Mouse (Mus musculus) T-cell, adult 2 months (primary cell): ENCODE measurements at regions not wholly inside any gene's neighbourhood (a gene's known extent, or its start where the extent isn't known, plus 50 kb on each side); places are given as distances from the start of the nearest gene placed in this dataset.

Experiments
- DNase-seq: peaks from one replicate; pipeline ENCODE4 v3.0.0; 2022; ENCODE audit warnings: low spot score

GRCm38 (mm10) chr12:27283964-27284363, 58.4 kb downstream of the Sox11 start:
- DNase-seq: no peak

GRCm38 (mm10) chr12:27261965-27262364, 80.4 kb downstream of the Sox11 start:
- DNase-seq: no peak

GRCm38 (mm10) chr12:27254125-27254524, 88.2 kb downstream of the Sox11 start:
- no peak for DNase-seq

- DNase-seq: no peak
These were observed 90.9 kb downstream of the Sox11 start for GRCm38 (mm10) chr12:27251521-27251920.

- no peak for DNase-seq
These were observed 93.9 kb downstream of the Sox11 start for GRCm38 (mm10) chr12:27248545-27248855.

GRCm38 (mm10) chr12:27247756-27248544, 94.4 kb downstream of the Sox11 start:
- no peak for DNase-seq

GRCm38 (mm10) chr12:27235748-27236147, 106.6 kb downstream of the Sox11 start:
- no peak for DNase-seq

GRCm38 (mm10) chr12:27221541-27221940, 120.8 kb downstream of the Sox11 start:
- DNase-seq: no peak

GRCm38 (mm10) chr12:27201191-27201590, 141.2 kb downstream of the Sox11 start:
- DNase-seq: no peak

- DNase-seq: no peak
These were observed 148.4 kb downstream of the Sox11 start for GRCm38 (mm10) chr12:27194001-27194400.

GRCm38 (mm10) chr12:27191916-27192315, 150.5 kb downstream of the Sox11 start:
- DNase-seq: no peak

- no peak for DNase-seq
These were observed 154.9 kb downstream of the Sox11 start for GRCm38 (mm10) chr12:27187480-27187879.

GRCm38 (mm10) chr12:27182397-27183375, 159.7 kb downstream of the Sox11 start:
- no peak for DNase-seq

- no peak for DNase-seq
These were observed 168.8 kb downstream of the Sox11 start for GRCm38 (mm10) chr12:27173561-27173960.

- DNase-seq: no peak
These were observed 169.2 kb downstream of the Sox11 start for GRCm38 (mm10) chr12:27173151-27173550.

- DNase-seq: no peak
These were observed 170.8 kb downstream of the Sox11 start for GRCm38 (mm10) chr12:27171595-27171994.

GRCm38 (mm10) chr12:27164920-27165504, 177.4 kb downstream of the Sox11 start:
- DNase-seq: no peak

- no peak for DNase-seq
These were observed 182.2 kb downstream of the Sox11 start for GRCm38 (mm10) chr12:27160063-27160686.

GRCm38 (mm10) chr12:27159416-27160062, 182.8 kb downstream of the Sox11 start:
- DNase-seq: no peak

- DNase-seq: no peak
These were observed 191.2 kb downstream of the Sox11 start for GRCm38 (mm10) chr12:27150871-27151853.
